Comparison of ENCODE assay signal across 10 mouse cellular contexts in genomic region chr15:91752111-91752510, GRCm38 (mm10).
DNase-seq lines count a peak whose midpoint lies in the region; ATAC-seq and TF ChIP-seq lines count a peak whose summit lies in the region.
"Had no signal": no experiment of that assay in that cellular context is flagged by ENCODE, and none has a peak within 500 bp of the region (broad histone marks: within the 10 kb centered on the region; RNA-seq: fewer than 3 reads in every experiment).

No protein-coding gene starts in this region.

- H3K4me1 ChIP-seq in E14TG2a.4 (replicated peaks; ENCODE audit: low read depth, low read length): no peaks in the 10 kb centered on the region
- no peaks in the 10 kb centered on the region for H3K4me1 ChIP-seq in bone marrow macrophage, adult 2 months (ENCODE audit: control insufficient read depth, insufficient read depth, low read length)
- no peaks in the 10 kb centered on the region for H3K4me1 ChIP-seq in small intestine, adult 2 months (ENCODE audit: control insufficient read depth, insufficient read depth, insufficient read length, low read length)
- H3K4me1 ChIP-seq in intestine, embryonic 16.5 days (ENCODE audit: control insufficient read depth, insufficient read depth, low read length): no peaks in the 10 kb centered on the region
- H3K4me1 ChIP-seq: neural tube, embryonic 12.5 days had no signal

- no peak for ATAC-seq in intestine, embryonic 16.5 days

- H3K4me2 ChIP-seq in intestine, embryonic 16.5 days (ENCODE audit: low read depth, low read length): no peak overlapping the region
- H3K4me2 ChIP-seq: hindbrain, embryonic 15.5 days; neural tube, embryonic 12.5 days had no signal

- 70% methylated on average over 12 of the region's 12 CpGs for WGBS in small intestine, adult 2 months
- 63% methylated on average over 12 of the region's 12 CpGs for WGBS in intestine, embryonic 16.5 days

- no peaks in the 10 kb centered on the region for H3K36me3 ChIP-seq in E14TG2a.4 (ENCODE audit: insufficient read depth, low read length)
- H3K36me3 ChIP-seq in small intestine, adult 2 months (ENCODE audit: control insufficient read depth, insufficient read depth, low read length): 0 out of 2 replicates have a peak, but pooled peaks cover 1% of the 10 kb centered on the region
- H3K36me3 ChIP-seq in intestine, embryonic 16.5 days (ENCODE audit: control insufficient read depth, insufficient read depth, low read length): no peaks in the 10 kb centered on the region
- H3K36me3 ChIP-seq: hindbrain, embryonic 15.5 days; neural tube, embryonic 12.5 days had no signal

- H3K9me3 ChIP-seq in E14TG2a.4 (ENCODE audit: low read length): peaks cover 17% of the 10 kb centered on the region
- no peaks in the 10 kb centered on the region for H3K9me3 ChIP-seq in intestine, embryonic 16.5 days (ENCODE audit: control insufficient read depth, low read length)
- H3K9me3 ChIP-seq: hindbrain, embryonic 15.5 days; neural tube, embryonic 12.5 days had no signal

- H3K9ac ChIP-seq in intestine, embryonic 16.5 days (ENCODE audit: low read depth, low read length): no peak overlapping the region
- H3K9ac ChIP-seq: hindbrain, embryonic 15.5 days; neural tube, embryonic 12.5 days had no signal

- peak; percentile 45 for TF ChIP-seq CTCF in E14TG2a.4 (conservative IDR thresholded peaks at IDR 0.05; ENCODE audit: low read length)
- TF ChIP-seq CTCF in bone marrow macrophage, adult 2 months (IDR thresholded peaks at IDR 0.05; ENCODE audit: low read depth, low read length): peak; percentile 75
- TF ChIP-seq CTCF in small intestine, adult 2 months (IDR thresholded peaks at IDR 0.05; ENCODE audit: extremely low read depth, insufficient read length, insufficient replicate concordance, low read depth, low read length): peak; percentile 23; the same call in 1 of the 2 replicates

- H3K27ac ChIP-seq in bone marrow macrophage, adult 2 months (ENCODE audit: insufficient read depth, low read depth, low read length): no peak overlapping the region
- no peak overlapping the region for H3K27ac ChIP-seq in small intestine, adult 2 months (ENCODE audit: insufficient read depth, low read depth, low read length)
- no peak overlapping the region for H3K27ac ChIP-seq in intestine, embryonic 16.5 days (ENCODE audit: low read length)
- H3K27ac ChIP-seq: hindbrain, embryonic 15.5 days; neural tube, embryonic 12.5 days had no signal

- intact Hi-C loops in left cerebral cortex, postnatal 36 days (cut with DNase I): loop anchor here (5.0 to 10.0 kb wide), 4 partner anchors 277 to 587 kb away; no protein-coding TSS in a partner anchor

- TF ChIP-seq POLR2A in bone marrow macrophage, adult 2 months (IDR thresholded peaks at IDR 0.05; ENCODE audit: borderline replicate concordance, low read depth, low read length): no peak
- no peak for TF ChIP-seq POLR2A in small intestine, adult 2 months (IDR thresholded peaks at IDR 0.05; ENCODE audit: low read depth, low read length)

- no peaks in the 10 kb centered on the region for H3K27me3 ChIP-seq in E14TG2a.4 (ENCODE audit: insufficient read depth, low read length)
- H3K27me3 ChIP-seq in small intestine, adult 2 months (ENCODE audit: control insufficient read depth, insufficient read depth, low read length): no peaks in the 10 kb centered on the region
- no peaks in the 10 kb centered on the region for H3K27me3 ChIP-seq in intestine, embryonic 16.5 days (replicated peaks; ENCODE audit: control insufficient read depth, insufficient read depth, low read length)
- H3K27me3 ChIP-seq: hindbrain, embryonic 15.5 days; neural tube, embryonic 12.5 days had no signal

- peak; percentile 31 for DNase-seq in heart, postnatal 4 days
- DNase-seq in heart, adult 8-10 months (ENCODE audit: low spot score): no peak
- DNase-seq in frontal cortex, adult 2 months (ENCODE audit: extremely low spot score in 1 of 2, low spot score in 1 of 2): peak; percentile 45 to 74
- peak; percentile 39 to 53 for DNase-seq in left cerebral cortex, postnatal 36 days (ENCODE audit: low spot score in 2 of 2)

- no peak overlapping the region for H3K4me3 ChIP-seq in E14TG2a.4 (replicated peaks; ENCODE audit: low read length)
- H3K4me3 ChIP-seq in bone marrow macrophage, adult 2 months (ENCODE audit: insufficient read depth, low read length): no peak overlapping the region
- H3K4me3 ChIP-seq in small intestine, adult 2 months (ENCODE audit: low read depth, low read length): no peak overlapping the region
- H3K4me3 ChIP-seq in intestine, embryonic 16.5 days (ENCODE audit: low read length): no peak overlapping the region
- H3K4me3 ChIP-seq: hindbrain, embryonic 15.5 days; neural tube, embryonic 12.5 days had no signal

Comparison
In these comparisons a context has a peak if more than half of its experiments do, and no peak if none do; other contexts are left out.
1. CTCF ChIP-seq: peak in every context shown above with its lines; median percentile 75 in bone marrow macrophage, adult 2 months; 45 in E14TG2a.4; 23 in small intestine, adult 2 months.